Mouse (Mus musculus) heart, adult 2 months (tissue): ENCODE measurements around the gene Cd200r4.

Experiments used
- CTCF ChIP-seq: fragments of 200-600 bp; IDR thresholded peaks from 2 replicates; pipeline ENCODE4 v1.8.1; 2022; ENCODE audit warnings: antibody characterized with exemption, mild to moderate bottlenecking, moderate library complexity
- EP300 ChIP-seq: fragments of 200-500 bp; IDR thresholded peaks from 2 replicates; pipeline ENCODE4 v1.6.1; 2011; ENCODE audit warnings: low read depth, low read length, control low read depth; ENCODE audit not compliant: insufficient read depth
- POLR2A ChIP-seq: fragments of 200-500 bp; IDR thresholded peaks from 2 replicates; pipeline ENCODE4 v1.6.1; 2011; ENCODE audit warnings: mild to moderate bottlenecking, low read depth, low read length, control low read depth; ENCODE audit not compliant: insufficient read depth

GRCm38 (mm10) chr16:44761811-44762210, 49.7 kb upstream of the Cd200r4 start:
- peak; percentile 54 for TF ChIP-seq CTCF
- no peak for TF ChIP-seq POLR2A
- no peak for TF ChIP-seq EP300
